Mouse (Mus musculus): ENCODE results near the gene Mrpl4. TPM values are rescaled to one million over a fixed set of nuclear protein-coding genes. Genes with fewer than 3 reads are reported as not detected.

Gene Mrpl4
- total and polyA plus RNA-seq, 3 experiments: 42.1 to 103 (median 94.8) TPM

- Histone ChIP-seq H3K4me2 (ENCODE audit: insufficient read depth, low read depth, poor library complexity, severe bottlenecking) (peak overlapping the region; percentile 30; the same call in 1 of the 2 replicates), H3K27ac (ENCODE audit: insufficient read depth, low read depth) (no peak overlapping the region), H3K36me3 (replicated peaks in 1 of 2; ENCODE audit: control insufficient read depth in 1 of 2, insufficient read depth in 1 of 2, low read length in 1 of 2) (no peaks in the 10 kb centered on the region), H3K9me3 (replicated peaks; ENCODE audit: low read length) (no peaks in the 10 kb centered on the region), H3K9ac (ENCODE audit: insufficient read depth, low read depth) (peak overlapping the region; percentile 15; the same call in 1 of the 2 replicates), H3K4me3 (replicated peaks in 1 of 3; ENCODE audit: low read depth in 2 of 3, low read length in 2 of 3, poor library complexity in 1 of 3) (peak overlapping the region in 1 of 3 experiments; percentile 33), H3K79me2 (replicated peaks; ENCODE audit: control insufficient read depth, extremely low read depth, insufficient read depth, poor library complexity, severe bottlenecking) (no peaks in the 10 kb centered on the region), H3K27me3 (replicated peaks) (peaks cover 5% of the 10 kb centered on the region), H3K4me1 (ENCODE audit: control insufficient read depth in 1 of 2, insufficient read depth in 2 of 2) (peaks cover 16 to 61% of the 10 kb centered on the region in 2 experiments)
- DNase-seq (ENCODE audit: extremely low read depth): peak; percentile 76
- dilution Hi-C loops (cut with MboI; ENCODE audit: extremely low pct_ligation_motif_present, extremely low pct_unique_long_range_greater_than_20kb, low sequenced_read_pairs) (no loop called here), in situ Hi-C loops (cut with MboI; ENCODE audit: low pct_ligation_motif_present, low pct_unique_long_range_greater_than_20kb, low sequenced_read_pairs) (no loop called here)
- TF ChIP-seq TCF12 (IDR thresholded peaks at IDR 0.05; ENCODE audit: low read depth, low read length) (peak; percentile 30; the same call in 1 of the 2 replicates), ZKSCAN1 (IDR thresholded peaks at IDR 0.05; ENCODE audit: borderline replicate concordance, low read depth, low read length) (no peak), ELF1 (IDR thresholded peaks at IDR 0.05; ENCODE audit: low read depth, low read length) (peak; percentile 80), CHD2 (IDR thresholded peaks at IDR 0.05; ENCODE audit: low read length) (peak; percentile 70), ETS1 (conservative IDR thresholded peaks at IDR 0.05; ENCODE audit: low read depth, low read length) (peak; percentile 89), ZC3H11A (IDR thresholded peaks at IDR 0.05; ENCODE audit: low read depth, low read length) (no peak), JUND (conservative IDR thresholded peaks at IDR 0.05; ENCODE audit: low read depth, low read length) (no peak), IRF4 (IDR thresholded peaks at IDR 0.05; ENCODE audit: low read depth, low read length) (no peak), MYC (IDR thresholded peaks at IDR 0.05; ENCODE audit: low read depth, low read length) (no peak; the same call in 1 of the 2 replicates), HCFC1 (IDR thresholded peaks at IDR 0.05; ENCODE audit: low read depth, low read length) (peak; percentile 39; the same call in 1 of the 2 replicates), TBP (conservative IDR thresholded peaks at IDR 0.05; ENCODE audit: low read depth, low read length) (0 out of 2 replicates have a peak, but pooled peaks have one; percentile 26), MEF2A (IDR thresholded peaks at IDR 0.05; ENCODE audit: borderline replicate concordance, low read depth, low read length) (no peak), USF2 (conservative IDR thresholded peaks at IDR 0.05; ENCODE audit: low read depth, low read length) (no peak), GABPA (IDR thresholded peaks at IDR 0.05; ENCODE audit: insufficient replicate concordance, low read depth, low read length) (no peak), CHD1 (IDR thresholded peaks at IDR 0.05; ENCODE audit: low read depth, low read length) (no peak), POLR2AphosphoS2 (IDR thresholded peaks at IDR 0.05; ENCODE audit: low read depth, low read length) (no peak), BHLHE40 (IDR thresholded peaks at IDR 0.05; ENCODE audit: low read depth, low read length) (peak; percentile 71), ZMIZ1 (IDR thresholded peaks at IDR 0.05; ENCODE audit: low read depth, low read length) (no peak), MAFK (IDR thresholded peaks at IDR 0.05; ENCODE audit: insufficient replicate concordance, low read length) (peak; percentile 89), CTCF (conservative IDR thresholded peaks at IDR 0.05 in 1 of 2, IDR thresholded peaks at IDR 0.05 in 1 of 2; ENCODE audit: low read depth in 2 of 2, low read length in 2 of 2) (no peak), POLR2A (IDR thresholded peaks at IDR 0.05; ENCODE audit: low read depth, low read length) (peak; percentile 36; the same call in 1 of the 2 replicates), NELFE (IDR thresholded peaks at IDR 0.05; ENCODE audit: low read depth, low read length) (no peak), JUN (IDR thresholded peaks at IDR 0.05; ENCODE audit: insufficient read depth, low read depth, low read length) (no peak), NRF1 (IDR thresholded peaks at IDR 0.05; ENCODE audit: low read depth, low read length) (no peak)
Measured at GRCm38 (mm10) chr9:20983169-20983568, 19.4 kb upstream of the Mrpl4 start.
